Mouse (Mus musculus) forebrain, embryonic 11.5 days (tissue): Measurements from ENCODE around the gene Plk3. TPM values are rescaled to one million over a fixed set of nuclear protein-coding genes. Genes with fewer than 3 reads are reported as not detected.

Source experiments
- ATAC-seq: fragments of 200-750 bp; cut with Nextera tagmentation; replicated peaks from 2 replicates; pipeline ENCODE4 v1.8.0; 2017; ENCODE audit warnings: moderate TSS enrichment; ENCODE audit not compliant: low FRiP score
- DNase-seq: peaks from one replicate; pipeline ENCODE4 v3.0.0-alpha.2; 2017; ENCODE audit warnings: low spot score
- H3K27ac ChIP-seq: fragments of 300-500 bp; sonication (generic); 2 replicates; pipeline ENCODE4 v1.5.1; 2014; ENCODE audit warnings: low read depth, low read length
- H3K27me3 ChIP-seq: fragments of 300-500 bp; sonication (generic); 2 replicates; pipeline ENCODE4 v1.6.1; 2014; ENCODE audit warnings: mild to moderate bottlenecking, low read length, mixed read lengths; ENCODE audit not compliant: control insufficient read depth, insufficient read depth
- H3K36me3 ChIP-seq: fragments of 300-500 bp; sonication (generic); 2 replicates; pipeline ENCODE4 v1.6.1; 2014; ENCODE audit warnings: mild to moderate bottlenecking, low read length, moderate library complexity, mixed read lengths; ENCODE audit not compliant: control insufficient read depth, insufficient read depth
- H3K4me1 ChIP-seq: fragments of 300-500 bp; sonication (generic); replicated peaks from 2 replicates; pipeline ENCODE4 v1.6.1; 2014; ENCODE audit warnings: low read length, mixed read lengths; ENCODE audit not compliant: control insufficient read depth, insufficient read depth
- H3K4me2 ChIP-seq: fragments of 300-500 bp; sonication (generic); 2 replicates; pipeline ENCODE4 v1.6.1; 2014; ENCODE audit warnings: low read depth, mild to moderate bottlenecking, low read length, moderate library complexity, mixed read lengths; ENCODE audit not compliant: severe bottlenecking
- H3K4me3 ChIP-seq: fragments of 300-500 bp; sonication (generic); 2 replicates; pipeline ENCODE4 v1.5.1; 2014; ENCODE audit warnings: low read depth, low read length
- H3K9ac ChIP-seq: fragments of 300-500 bp; sonication (generic); 2 replicates; pipeline ENCODE4 v1.6.1; 2014; ENCODE audit warnings: low read length
- H3K9me3 ChIP-seq: fragments of 300-500 bp; sonication (generic); 2 replicates; pipeline ENCODE4 v1.6.1; 2016; ENCODE audit warnings: low read length, mixed read lengths; ENCODE audit not compliant: control insufficient read depth
- WGBS: fragments of 180-500 bp; shearing (Covaris S2); extraction: QIAGEN DNeasy Blood & Tissue Kit; methylation state at CpG from one replicate; pipeline ENCODE4 v1.1.7; 2014; 5-methylcytosine and 5-hydroxymethylcytosine counted together
- polyA plus RNA-seq: library from polyadenylated mRNA; unstranded; fragments of >200 nt; fragmentation: Nextera tagmentation; extraction: Ambion mirVana; gene quantifications from 2 replicates; pipeline ENCODE4 v1.2.1, GENCODE M21; 2014

The Plk3 gene
- polyA plus RNA-seq, 1 experiment from 2014 or later, result 16.0 TPM

GRCm38 (mm10) chr4:117124518-117125347 is 9.0 kb downstream of the Plk3 start:
- DNase-seq (no peak), ATAC-seq (no peak)
- 79% methylated on average over 14 of the region's 14 CpGs for WGBS
- H3K36me3 ChIP-seq, result peaks cover 3% of the 10 kb centered on the region; the same call in 1 of the 2 replicates
- no peak overlapping the region for H3K4me2 ChIP-seq
- H3K27ac ChIP-seq, result no peak overlapping the region
- H3K9me3 ChIP-seq, result no peaks in the 10 kb centered on the region
- H3K4me3 ChIP-seq, result no peak overlapping the region
- peak overlapping the region; percentile 41 for H3K9ac ChIP-seq
- peaks cover 18% of the 10 kb centered on the region for H3K4me1 ChIP-seq
- H3K27me3 ChIP-seq, result no peaks in the 10 kb centered on the region

- WGBS, result 90% methylated on average over 3 of the region's 3 CpGs
- no peak overlapping the region for H3K4me3 ChIP-seq
- peaks cover 18% of the 10 kb centered on the region for H3K4me1 ChIP-seq
- no peak overlapping the region for H3K27ac ChIP-seq
- no peaks in the 10 kb centered on the region for H3K9me3 ChIP-seq
- peaks cover 3% of the 10 kb centered on the region; the same call in 1 of the 2 replicates for H3K36me3 ChIP-seq
- H3K27me3 ChIP-seq, result no peaks in the 10 kb centered on the region
- ATAC-seq (no peak), DNase-seq (no peak)
- H3K4me2 ChIP-seq, result no peak overlapping the region
- H3K9ac ChIP-seq, result no peak overlapping the region
Observed at GRCm38 (mm10) chr4:117124218-117124517, 9.6 kb downstream of the Plk3 start.

GRCm38 (mm10) chr4:117123546-117124217 is 10.1 kb downstream of the Plk3 start:
- H3K36me3 ChIP-seq, result peaks cover 3% of the 10 kb centered on the region; the same call in 1 of the 2 replicates
- no peaks in the 10 kb centered on the region for H3K27me3 ChIP-seq
- H3K9ac ChIP-seq, result no peak overlapping the region
- 91% methylated on average over 7 of the region's 9 CpGs for WGBS
- H3K9me3 ChIP-seq, result no peaks in the 10 kb centered on the region
- DNase-seq, result no peak
- ATAC-seq, result no peak
- H3K4me2 ChIP-seq, result no peak overlapping the region
- peaks cover 18% of the 10 kb centered on the region for H3K4me1 ChIP-seq
- no peak overlapping the region for H3K4me3 ChIP-seq
- no peak overlapping the region for H3K27ac ChIP-seq

GRCm38 (mm10) chr4:117122209-117122608 is 11.6 kb downstream of the Plk3 start:
- Histone ChIP-seq H3K27ac (no peak overlapping the region), H3K9ac (no peak overlapping the region), H3K27me3 (no peaks in the 10 kb centered on the region), H3K4me1 (peaks cover 18% of the 10 kb centered on the region), H3K4me3 (no peak overlapping the region), H3K9me3 (no peaks in the 10 kb centered on the region), H3K36me3 (no peaks in the 10 kb centered on the region), H3K4me2 (no peak overlapping the region)
- ATAC-seq, result no peak
- 83% methylated on average over 4 of the region's 4 CpGs for WGBS
- DNase-seq, result no peak

GRCm38 (mm10) chr4:117120445-117121414 is 13.0 kb downstream of the Plk3 start:
- Histone ChIP-seq H3K9me3 (no peaks in the 10 kb centered on the region), H3K36me3 (no peaks in the 10 kb centered on the region), H3K4me3 (peak overlapping the region; percentile 66), H3K27ac (peak overlapping the region; percentile 73), H3K27me3 (no peaks in the 10 kb centered on the region), H3K4me1 (peaks cover 13% of the 10 kb centered on the region), H3K4me2 (peak overlapping the region; percentile 89), H3K9ac (peak overlapping the region; percentile 65)
- peak; percentile 95 for DNase-seq
- ATAC-seq, result peak; percentile 91
- WGBS, result under 1% methylated on average over 69 of the region's 69 CpGs

- no peaks in the 10 kb centered on the region for H3K27me3 ChIP-seq
Observed at GRCm38 (mm10) chr4:117120052-117120444, 13.7 kb downstream of the Plk3 start.

GRCm38 (mm10) chr4:117119636-117120035 is 14.1 kb downstream of the Plk3 start:
- H3K27ac ChIP-seq, result peak overlapping the region; percentile 73; the same call in 1 of the 2 replicates
- H3K9ac ChIP-seq, result peak overlapping the region; percentile 65
- peak overlapping the region; percentile 66 for H3K4me3 ChIP-seq
- H3K27me3 ChIP-seq, result no peaks in the 10 kb centered on the region
- no peaks in the 10 kb centered on the region for H3K36me3 ChIP-seq
- H3K4me2 ChIP-seq, result peak overlapping the region; percentile 89
- no peaks in the 10 kb centered on the region for H3K9me3 ChIP-seq
- DNase-seq, result no peak
- H3K4me1 ChIP-seq, result peaks cover 5% of the 10 kb centered on the region
- WGBS, result 81% methylated on average over 5 of the region's 5 CpGs
- ATAC-seq, result no peak; the same call in 1 of the 2 replicates

More at GRCm38 (mm10) chr4:117120052-117120444, 13.7 kb downstream of the Plk3 start:
- 9% methylated on average over 10 of the region's 10 CpGs for WGBS
- peak overlapping the region; percentile 66 for H3K4me3 ChIP-seq
- peak; percentile 2; the same call in 1 of the 2 replicates for ATAC-seq
- H3K4me2 ChIP-seq, result peak overlapping the region; percentile 89
- H3K4me1 ChIP-seq, result peaks cover 6% of the 10 kb centered on the region
- H3K9me3 ChIP-seq, result no peaks in the 10 kb centered on the region
- H3K9ac ChIP-seq, result peak overlapping the region; percentile 65
- no peak for DNase-seq
- no peaks in the 10 kb centered on the region for H3K36me3 ChIP-seq
- H3K27ac ChIP-seq, result peak overlapping the region; percentile 73

- Histone ChIP-seq H3K36me3 (no peaks in the 10 kb centered on the region), H3K9me3 (no peaks in the 10 kb centered on the region), H3K4me2 (no peak overlapping the region), H3K4me3 (no peak overlapping the region), H3K27ac (no peak overlapping the region), H3K27me3 (no peaks in the 10 kb centered on the region), H3K9ac (no peak overlapping the region), H3K4me1 (peaks cover 5% of the 10 kb centered on the region)
- ATAC-seq, result no peak
- no peak for DNase-seq
- 96% methylated on average over 7 of the region's 7 CpGs for WGBS
Observed at GRCm38 (mm10) chr4:117117931-117118330, 15.8 kb downstream of the Plk3 start.
